Mouse (Mus musculus) right cerebral cortex, adult 2 months (tissue): Measurements from ENCODE around the gene Stat1.

Experiments used
- DNase-seq, 2 experiments: peaks; one replicate each; pipeline ENCODE4 v3.0.0; 2021 to 2022; ENCODE audit warnings: low spot score in 2 of 2

Stat1 gene

DNA sequence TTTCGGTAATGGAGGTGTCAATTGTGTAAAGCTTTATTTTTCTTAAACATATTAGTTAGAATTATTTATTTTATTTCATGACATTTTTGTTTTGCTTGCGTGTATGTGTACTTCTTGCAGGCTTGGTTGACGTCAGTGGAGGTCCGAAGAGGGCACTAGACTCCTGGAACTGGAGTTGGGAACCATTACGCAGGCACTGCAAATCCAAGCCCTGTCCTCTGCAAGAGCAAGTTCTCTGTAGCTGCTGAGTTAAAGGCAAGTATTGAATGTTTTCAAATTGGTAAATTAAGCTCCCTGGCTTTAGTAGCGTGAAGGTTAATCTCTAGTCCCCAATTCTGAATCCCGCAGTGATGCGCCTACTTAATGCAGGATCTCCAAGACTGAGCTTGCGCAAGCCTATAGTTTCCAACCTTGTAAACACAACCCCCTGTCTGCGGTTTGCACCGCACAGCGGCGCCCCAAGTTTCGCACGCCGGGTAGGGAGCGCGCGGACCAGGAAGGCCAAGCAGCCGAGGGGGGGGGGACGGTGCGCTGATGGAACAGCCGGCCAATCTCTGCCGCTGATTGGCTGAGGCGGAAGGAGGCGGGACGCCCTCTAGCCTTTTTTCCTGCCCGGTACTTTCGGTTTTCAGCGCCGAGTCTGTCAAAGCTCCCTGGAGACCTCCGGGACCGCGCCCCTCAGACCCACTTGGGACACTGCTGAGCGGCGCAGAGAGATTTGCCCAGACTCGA, at the start of gene Stat1:
Stat1 (plus strand) TSS at position 581 of the 732 bp plus-strand sequence.
- DNase-seq = peak; percentile 72 to 77

DNA sequence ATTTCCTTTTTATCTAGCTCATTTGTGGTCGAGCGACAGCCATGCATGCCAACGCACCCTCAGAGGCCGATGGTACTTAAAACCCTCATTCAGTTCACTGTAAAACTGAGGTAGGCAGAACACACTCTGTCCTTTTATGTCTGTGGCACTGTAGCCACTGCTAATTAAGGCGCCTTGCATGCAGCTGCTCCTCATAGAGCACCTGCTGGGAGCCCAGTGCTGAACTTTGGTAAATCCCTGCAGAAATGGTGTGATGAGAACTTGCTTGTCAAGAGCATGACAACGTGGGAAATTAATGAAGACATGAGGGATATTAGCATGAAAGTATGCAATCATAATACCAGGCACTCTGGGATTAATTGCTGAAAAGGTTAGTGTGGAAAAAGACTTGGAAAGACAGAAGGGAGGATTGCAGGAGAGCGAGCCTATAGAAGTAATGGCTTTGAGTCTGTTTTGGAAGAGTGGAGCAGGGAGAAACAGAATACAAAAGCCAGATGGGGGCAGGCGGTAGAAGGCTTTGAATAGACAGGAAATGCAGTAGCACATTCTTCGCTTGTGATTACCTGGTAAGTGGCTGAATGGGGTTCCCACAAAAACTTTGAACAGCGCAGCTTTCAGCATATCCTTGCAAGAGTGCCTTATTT, 39.4 kb upstream of the Stat1 start:
- DNase-seq = no peak

DNA sequence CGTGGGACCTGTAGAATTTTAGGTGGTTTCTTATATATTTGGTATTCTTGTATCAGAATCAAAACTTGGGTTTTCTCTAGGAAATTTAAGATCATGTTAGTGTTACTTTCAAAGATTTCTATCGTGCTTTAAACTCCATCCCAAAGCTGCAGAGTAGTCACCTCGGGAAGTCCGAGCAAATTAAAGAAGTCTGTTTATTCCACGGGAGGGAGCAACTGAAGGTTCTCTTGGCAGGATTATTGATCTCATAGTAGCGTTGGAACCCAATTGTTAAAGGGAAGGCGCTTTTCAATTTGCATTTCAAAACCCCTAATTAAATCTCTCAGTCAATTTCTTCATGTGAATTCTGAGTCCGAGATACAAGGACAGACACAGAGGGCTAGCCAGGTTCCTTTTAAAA, 38.9 kb upstream of the Stat1 start:
- DNase-seq = no peak

DNA sequence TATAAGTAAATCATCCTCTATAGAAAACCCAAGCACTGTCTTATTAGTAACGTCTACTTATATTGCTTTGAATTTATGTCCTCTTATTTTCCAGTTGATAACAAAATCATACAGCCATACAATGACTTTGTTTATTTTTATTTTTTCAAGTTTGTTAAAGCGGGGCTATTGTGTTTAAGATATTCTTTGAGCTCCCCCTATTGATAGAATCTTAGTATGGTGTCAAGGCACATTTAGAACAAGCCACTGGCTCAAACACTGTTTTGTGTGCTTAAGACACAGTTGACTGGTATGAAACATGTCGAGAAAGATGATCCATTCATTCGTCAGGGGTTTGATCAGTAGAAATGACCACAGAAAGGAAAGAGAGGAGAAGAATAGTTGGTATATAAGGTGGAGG, 33.0 kb upstream of the Stat1 start:
- DNase-seq = no peak

DNA sequence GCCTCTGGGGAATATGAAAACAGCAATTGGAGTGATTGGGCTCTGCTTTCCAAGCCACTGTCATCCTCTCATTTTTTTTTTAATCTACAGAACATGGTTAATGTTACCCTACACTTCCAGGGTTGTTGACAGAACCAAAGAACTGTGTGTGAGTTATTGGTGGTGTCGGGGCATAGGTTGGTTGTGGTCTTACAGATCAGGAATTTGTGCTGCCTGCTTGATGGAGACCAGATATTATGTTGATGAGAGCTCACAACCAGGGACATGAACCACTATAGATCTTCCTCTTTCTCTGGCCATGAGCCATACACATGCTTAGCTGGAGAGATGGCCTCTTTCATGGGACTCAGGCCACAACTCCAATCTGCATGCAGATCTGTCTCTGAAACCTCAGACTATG, 32.1 kb upstream of the Stat1 start:
- DNase-seq = no peak

DNA sequence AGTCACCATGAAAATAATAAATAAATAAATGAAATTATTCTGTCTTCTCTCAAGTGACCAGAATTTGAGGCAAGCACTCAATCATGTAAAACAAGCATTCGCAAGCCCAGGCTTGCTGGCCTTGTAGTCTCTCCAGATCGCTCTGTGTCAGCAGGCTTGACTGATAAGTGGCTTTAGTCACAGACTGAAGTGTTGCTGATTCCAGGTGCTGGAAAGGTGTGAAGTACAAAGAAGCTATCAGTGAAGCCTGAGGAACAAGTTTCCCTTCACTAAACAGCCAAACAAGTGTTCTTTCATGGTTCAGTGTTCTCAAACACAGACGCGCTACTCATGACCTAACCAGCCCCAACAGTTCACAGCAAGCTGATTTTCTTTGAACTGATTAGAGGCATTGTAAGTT, 30.6 kb upstream of the Stat1 start:
- no peak for DNase-seq

DNA sequence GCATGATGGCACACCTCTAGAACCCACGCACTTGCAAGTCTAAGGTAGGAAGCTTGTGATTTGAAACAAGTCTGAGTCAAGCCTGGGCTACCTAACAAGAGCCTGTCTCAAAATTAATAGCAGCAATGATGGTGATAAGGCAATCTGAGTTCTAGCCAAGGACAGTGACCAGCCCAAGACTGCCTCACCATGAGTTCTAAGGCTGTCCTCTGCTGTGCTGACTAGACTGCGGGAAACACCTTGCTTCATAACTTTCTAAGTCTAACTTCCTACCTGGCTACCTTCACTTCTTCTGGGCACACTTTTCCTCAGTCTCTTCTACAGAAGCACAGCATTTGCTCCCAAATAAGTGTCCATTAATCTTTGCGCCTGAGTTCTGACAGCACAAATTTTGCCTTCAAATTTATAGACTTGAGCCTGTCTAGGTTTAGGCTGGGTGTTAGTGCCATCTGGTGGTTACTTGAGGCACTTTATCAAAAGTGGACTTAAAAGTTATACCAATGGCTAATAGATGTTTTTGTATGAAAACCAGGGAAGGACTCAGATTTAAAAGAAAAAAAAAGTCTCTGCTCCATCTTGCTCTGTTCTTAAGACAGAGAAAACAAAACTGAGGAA, 20.5 kb upstream of the Stat1 start:
- DNase-seq = peak; percentile 58 to 65

DNA sequence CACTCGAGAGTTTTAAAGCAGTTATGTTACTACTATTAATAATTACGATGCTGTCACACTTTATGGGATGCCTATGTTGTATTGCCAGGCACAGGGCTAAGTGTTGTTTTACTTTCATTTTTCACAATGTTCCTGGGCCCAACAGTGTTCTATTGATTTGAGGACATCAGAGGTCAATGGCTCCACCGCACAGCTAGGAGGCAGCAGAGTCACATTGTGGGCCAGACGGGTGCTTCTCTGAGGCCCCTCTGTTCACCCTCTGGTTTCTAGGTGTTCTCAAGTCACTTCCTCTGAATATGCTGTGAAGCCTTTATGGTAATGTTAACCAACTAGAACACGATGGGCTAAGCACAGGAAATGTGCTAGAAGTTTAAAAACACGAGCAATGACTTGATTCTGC, 18.7 kb upstream of the Stat1 start:
- DNase-seq = no peak

DNA sequence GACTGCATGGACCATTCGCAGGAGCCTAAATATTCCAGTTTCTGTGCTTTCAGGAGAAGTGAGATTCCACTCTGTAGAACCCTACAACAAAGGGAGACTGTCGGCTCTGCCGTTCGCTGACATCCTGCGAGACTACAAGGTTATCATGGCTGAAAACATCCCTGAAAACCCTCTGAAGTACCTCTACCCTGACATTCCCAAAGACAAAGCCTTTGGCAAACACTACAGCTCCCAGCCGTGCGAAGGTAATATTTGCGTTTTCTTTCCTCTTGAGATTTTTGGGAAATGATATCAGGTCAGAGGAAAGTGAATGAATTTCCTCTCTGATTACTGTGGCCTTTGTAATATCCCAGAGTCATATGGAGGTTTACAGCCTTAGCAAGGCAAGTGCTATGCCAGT, 16.4 kb upstream of the Stat1 start:
- DNase-seq = no peak

DNA sequence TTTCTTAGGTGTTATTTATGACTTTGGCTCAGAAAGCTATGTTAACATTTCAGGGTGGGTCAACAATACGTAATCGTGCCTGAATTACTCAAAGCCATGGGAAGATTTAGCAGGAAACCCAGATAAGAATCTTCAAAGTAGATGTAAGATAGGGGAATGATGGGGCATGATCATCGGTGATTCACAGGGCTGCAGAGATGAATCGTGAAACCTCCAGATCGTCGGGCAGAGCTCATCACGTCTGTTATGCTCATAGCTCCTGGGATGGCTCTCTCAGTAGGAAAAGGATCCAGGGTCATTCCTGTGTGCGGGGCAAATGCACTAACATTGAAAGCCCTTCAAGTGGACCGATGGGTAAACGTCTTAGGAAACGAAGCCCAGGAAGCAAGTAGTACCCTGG, 12.0 kb upstream of the Stat1 start:
- no peak for DNase-seq

DNA sequence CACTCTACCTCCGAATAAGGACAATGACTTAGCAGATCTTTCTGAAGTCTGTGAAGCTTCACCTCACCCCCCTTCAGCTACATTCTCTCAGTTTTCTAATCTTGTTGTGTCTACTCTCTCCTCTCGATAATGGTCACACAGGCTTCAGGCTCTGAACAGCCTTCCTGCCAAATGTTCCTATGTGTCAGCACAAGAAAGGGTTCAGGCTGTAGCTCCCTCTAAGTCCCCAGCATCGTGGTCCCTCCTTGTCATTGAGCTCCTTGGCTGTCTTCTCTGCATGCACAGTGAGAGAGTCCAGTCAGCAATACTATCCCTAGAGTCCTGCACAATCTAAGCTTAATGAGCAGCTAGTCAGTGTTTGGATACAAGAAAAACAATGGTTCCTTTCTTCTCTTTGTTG, 8.0 kb upstream of the Stat1 start:
- DNase-seq = no peak

DNA sequence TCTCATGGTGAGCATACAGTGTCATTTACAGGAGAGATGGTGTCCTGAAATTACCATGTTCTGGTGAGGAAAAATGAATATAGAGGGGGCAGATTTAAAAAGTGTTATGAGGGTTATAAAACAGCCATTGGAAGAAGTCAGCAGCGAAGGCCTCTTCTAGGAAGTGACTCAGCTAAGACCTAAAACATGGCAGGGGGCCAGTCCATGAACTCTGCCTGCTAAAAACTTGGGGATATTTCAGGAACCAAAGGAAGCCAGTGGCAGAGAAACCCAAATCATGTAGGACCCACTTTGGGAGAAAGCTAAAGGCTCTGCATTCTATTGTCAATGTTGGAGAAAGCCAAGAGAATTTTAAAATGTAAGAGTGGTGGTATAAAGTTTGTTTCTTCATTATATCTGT, 6.9 kb upstream of the Stat1 start:
- no peak for DNase-seq

DNA sequence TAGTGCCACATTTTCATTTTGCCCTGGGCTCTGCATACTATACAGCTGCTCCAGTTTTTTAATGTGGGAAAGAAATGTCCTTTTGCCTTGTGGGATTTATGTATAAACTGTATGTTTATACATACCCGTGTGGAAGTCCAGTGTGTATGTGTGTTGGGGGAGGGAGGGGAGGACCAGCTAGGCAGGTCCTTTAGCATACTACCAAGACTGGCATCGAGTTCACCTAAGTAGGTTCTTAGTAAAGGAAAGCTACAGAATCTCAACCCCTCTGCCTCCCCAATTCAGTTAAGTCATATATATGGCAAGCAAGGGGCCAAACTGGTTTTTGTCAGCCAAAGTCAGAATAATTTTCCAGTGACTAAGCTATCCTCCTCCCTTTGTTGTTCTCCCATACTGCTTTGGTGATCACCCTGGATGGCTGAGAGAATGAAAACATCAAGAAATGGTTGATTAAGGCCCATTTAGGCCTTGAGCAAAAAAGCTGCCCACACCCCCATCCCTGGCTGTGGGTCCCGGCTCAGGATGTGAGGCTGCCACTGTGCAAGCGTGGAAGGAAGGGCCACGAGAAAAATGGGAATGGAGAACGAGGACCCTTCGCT, 6.1 kb upstream of the Stat1 start:
- no peak for DNase-seq

DNA sequence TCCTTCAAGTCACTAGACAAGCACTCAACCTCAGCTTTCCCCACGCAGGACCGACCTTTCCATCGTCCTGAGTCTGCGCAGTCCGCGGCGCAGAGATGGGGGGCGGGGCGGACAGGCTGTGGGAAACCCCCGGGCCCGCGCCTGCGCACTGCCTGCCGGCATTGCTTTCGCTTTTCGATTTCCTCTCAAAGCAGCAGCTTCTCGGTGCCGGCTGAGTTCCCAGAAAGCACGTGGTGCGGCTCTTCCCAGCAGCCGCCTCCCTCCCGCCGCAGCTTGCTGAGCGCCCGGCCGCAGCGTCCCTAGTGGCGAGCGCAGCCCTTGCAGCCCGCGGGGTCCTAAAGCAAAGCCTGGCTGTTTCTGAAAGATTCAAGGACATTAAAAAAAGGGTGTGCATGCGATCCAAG, 5.6 kb upstream of the Stat1 start:
- DNase-seq = peak; percentile 98

DNA sequence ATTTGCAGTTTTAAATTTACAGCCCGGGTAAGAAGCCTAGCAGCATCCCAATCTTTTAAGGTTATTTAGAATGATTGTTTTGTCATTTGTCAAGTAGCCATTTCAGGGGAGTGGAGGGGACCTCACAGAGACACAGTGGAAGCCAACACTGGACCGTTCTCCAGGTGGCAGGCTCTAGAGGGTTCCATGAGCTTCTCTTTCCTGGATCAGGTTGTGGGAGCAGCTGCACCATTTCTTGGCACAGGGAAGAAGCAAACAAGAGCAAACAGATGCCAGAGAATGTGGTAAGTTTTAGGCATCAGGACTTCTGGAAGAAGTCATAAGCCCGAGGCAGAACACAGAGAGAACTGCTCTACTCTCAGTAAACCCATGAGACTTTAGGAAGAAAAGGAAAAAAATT, 2.8 kb upstream of the Stat1 start:
- DNase-seq = no peak

DNA sequence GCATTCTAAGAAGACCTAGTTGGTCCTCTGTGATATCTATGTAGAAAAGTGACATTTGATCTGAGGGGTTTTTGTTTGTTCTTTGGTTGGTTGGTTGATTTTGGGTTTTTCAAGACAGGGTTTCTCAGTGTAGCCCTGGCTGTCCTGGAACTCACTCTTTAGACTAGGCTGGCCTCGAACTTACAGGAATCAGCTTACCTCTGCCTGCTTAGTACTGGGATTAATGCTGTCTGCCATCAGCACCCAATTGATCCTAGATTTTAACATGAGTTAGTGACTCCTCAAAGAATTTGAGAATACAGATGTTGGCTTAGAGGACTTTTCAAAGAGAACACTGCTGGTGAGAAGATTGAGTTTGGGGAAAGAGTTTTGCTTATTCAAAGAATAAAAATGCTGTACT, 1.5 kb upstream of the Stat1 start:
- no peak for DNase-seq

DNA sequence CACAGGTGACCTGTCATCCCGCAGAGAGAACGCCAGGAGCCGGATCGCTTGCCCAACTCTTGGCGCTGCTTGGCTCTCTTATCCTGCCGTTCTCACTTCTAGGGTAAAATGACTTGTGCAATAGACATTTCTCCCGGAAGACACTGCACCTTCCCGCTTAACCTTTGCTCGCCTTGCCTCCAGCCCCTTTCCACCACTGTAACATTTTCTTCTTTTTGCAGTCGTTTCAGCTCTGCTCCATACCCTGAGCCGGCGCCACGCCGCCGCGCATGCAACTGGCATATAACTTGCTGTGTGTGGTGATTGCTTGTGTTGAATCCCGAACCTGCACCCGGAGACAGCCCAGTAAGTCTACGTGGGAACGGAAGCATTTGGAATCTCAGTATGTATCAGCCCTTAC, 451 bp downstream of the Stat1 start:
- peak in 1 of 2 experiments; percentile 22 for DNase-seq

DNA sequence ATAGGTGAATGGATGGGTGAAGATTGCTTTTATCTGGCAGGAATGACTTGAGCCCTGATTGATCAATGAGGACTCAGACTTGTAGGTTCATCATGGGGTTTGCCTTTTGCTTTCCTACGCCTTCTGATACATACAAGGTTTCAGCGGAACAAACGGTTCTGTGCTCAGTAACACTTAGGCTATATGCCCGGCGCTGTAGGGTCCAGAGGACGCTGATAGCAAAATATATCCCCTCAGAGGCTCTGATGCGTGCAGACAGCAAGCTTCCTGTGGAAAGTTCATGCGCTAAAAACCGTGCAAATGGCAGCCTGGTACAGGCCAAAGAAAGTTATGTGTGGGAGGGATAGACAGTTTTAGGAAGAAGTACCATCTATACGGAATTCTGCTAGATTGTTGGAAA, 951 bp downstream of the Stat1 start:
- no peak for DNase-seq

DNA sequence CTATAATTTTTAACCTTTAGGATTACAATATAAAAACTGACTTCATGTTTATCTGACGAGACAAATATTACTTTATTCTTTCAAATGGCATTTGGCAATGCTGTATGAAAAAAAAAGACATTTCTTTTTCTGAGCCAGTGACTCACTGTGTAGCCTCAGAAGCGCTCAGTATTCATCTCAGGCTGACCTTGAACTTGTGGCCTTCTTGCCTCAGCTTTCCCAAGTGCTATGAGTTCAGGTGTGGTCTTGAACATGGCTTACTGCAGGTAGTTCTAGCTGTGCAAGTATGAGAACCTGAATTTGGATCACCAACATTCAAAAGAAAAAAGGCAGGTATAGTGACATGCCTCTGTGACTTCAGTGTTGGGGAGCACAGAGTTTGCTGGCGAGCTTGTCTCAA, 1.8 kb downstream of the Stat1 start:
- DNase-seq = no peak

DNA sequence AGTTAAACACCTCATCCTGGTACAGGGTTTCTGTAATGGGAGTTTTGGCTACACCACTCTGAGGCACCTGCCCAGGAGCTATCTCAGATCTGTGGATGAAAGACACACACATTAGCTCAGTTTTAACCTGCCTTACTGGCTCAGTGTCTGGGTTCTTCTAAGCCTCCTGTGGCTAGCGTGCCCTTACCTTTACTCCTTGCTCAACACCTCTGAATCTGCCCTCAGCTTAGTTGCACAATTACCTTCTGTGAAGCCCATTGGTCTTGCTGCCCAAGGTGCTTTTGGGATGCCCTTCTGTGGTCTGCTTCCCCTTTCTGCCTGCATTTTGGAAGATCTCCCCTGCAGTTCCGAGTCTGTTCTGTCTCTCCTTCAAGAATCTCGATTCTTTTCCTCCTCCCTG, 5.6 kb downstream of the Stat1 start:
- no peak for DNase-seq

DNA sequence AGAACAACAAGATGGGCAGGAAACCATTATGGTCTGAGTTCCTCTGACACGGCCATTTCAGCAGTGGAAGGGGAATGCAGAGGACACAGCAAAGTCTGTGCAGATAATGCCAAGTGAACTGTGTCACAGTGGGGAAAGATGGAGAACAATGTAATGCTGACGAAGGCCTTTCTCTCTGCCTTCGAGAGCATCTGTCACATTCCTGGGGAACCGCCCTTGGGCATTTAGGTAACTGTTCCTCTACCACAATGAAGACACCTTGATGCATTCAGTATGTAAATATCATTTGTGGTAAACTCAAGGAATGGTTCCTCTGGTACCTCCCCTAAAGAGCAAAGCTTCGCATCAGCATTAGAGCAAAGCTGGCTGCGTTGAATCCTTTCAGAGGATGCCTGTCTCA, 8.1 kb downstream of the Stat1 start:
- DNase-seq = no peak

DNA sequence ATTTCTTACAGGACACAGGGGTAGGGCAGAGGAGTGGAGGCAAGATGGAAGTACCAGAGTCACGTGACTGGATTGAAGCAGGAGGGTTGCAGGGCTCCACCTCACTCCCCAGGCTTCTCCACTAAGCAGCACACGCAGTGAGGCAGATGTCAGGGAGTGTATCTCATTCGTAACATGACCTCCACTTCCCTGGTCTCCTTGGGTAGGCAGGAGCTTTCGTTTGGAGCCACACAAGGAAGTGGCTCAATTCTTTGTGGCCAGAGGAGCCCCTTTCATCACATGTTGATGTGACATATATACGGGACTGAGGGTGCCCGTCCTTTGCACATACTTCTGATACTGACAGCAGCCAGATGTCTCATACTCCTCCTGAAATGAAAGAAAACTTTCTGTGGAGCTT, 10.6 kb downstream of the Stat1 start:
- no peak for DNase-seq

DNA sequence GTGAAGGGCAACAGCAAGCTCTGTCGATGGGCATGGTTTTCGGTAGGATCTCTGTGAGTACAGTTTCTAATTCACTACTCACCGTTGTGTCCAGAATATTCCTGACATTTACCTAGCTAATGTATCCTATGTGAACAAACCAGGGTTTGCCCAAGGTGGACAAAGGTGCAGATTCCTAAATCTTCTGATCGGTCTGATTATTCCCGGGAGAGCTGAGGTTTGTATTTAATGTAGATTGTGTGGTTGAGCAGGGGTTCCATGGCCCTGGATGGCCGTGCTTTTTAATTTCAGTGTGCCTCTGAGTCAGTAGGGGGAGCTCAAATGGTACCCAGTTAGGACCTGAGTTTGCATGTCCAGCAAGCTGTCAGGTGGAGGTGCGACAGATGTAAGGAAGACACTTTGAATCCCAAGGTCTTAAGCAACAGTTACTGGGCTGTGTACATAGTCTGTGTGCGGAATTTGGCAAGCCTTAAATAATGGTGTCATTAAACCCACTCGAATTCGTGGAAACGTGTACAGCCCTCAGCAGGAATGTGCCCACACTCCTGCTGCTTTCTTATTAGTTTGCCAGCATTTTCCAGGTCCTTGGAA, 12.6 kb downstream of the Stat1 start:
- DNase-seq = peak; percentile 30 to 32
